Mouse (Mus musculus) kidney, adult 2 months (tissue): ENCODE results near the gene Kremen2. TPM values are rescaled to one million over a fixed set of nuclear protein-coding genes. Genes with fewer than 3 reads are reported as not detected.

Source experiments
- DNase-seq: peaks from one replicate; pipeline ENCODE4 v3.0.0; 2021
- H3K27ac ChIP-seq: fragments of 200-500 bp; 2 replicates; pipeline ENCODE4 v1.5.1; 2012; ENCODE audit warnings: low read depth, low read length, control low read depth, inconsistent platforms; ENCODE audit not compliant: insufficient read depth
- H3K27me3 ChIP-seq: fragments of 200-500 bp; replicated peaks from 2 replicates; pipeline ENCODE4 v1.6.1; 2012; ENCODE audit warnings: mild to moderate bottlenecking, moderate library complexity, low read length, inconsistent platforms; ENCODE audit not compliant: control insufficient read depth, insufficient read depth
- H3K36me3 ChIP-seq: fragments of 200-500 bp; 2 replicates; pipeline ENCODE4 v1.6.1; 2012; ENCODE audit warnings: mild to moderate bottlenecking, moderate library complexity, low read length, inconsistent platforms; ENCODE audit not compliant: control insufficient read depth, insufficient read depth
- H3K4me1 ChIP-seq: fragments of 200-500 bp; 2 replicates; pipeline ENCODE4 v1.6.1; 2011; ENCODE audit warnings: low read length; ENCODE audit not compliant: control insufficient read depth, insufficient read depth
- H3K4me3 ChIP-seq: fragments of 200-500 bp; 2 replicates; pipeline ENCODE4 v1.5.1; 2011; ENCODE audit warnings: mild to moderate bottlenecking, low read depth, low read length, control low read depth; ENCODE audit not compliant: insufficient read depth
- CTCF ChIP-seq: fragments of 200-500 bp; conservative IDR thresholded peaks from 2 replicates; pipeline ENCODE4 v1.5.1; 2011; ENCODE audit warnings: low read depth, mild to moderate bottlenecking, control low read depth, low read length, moderate library complexity, mixed read lengths; ENCODE audit not compliant: insufficient read depth, insufficient read length
- POLR2A ChIP-seq: fragments of 200-500 bp; IDR thresholded peaks from one replicate; pipeline ENCODE4 v1.6.1; 2011; ENCODE audit warnings: low read depth, low read length, control low read depth
- WGBS: fragments of 180-500 bp; shearing (Covaris S2); methylation state at CpG from one replicate; pipeline ENCODE4 v1.1.7; 2018; 5-methylcytosine and 5-hydroxymethylcytosine counted together
- polyA plus RNA-seq: library from polyadenylated mRNA; depleted of rRNA; stranded (reverse); fragments of >200 nt; gene quantifications from 2 replicates; pipeline ENCODE4 v1.2.3, GENCODE M21; 2012; rRNA removed

The Kremen2 gene
- polyA plus RNA-seq, 1 experiment = 0.17 TPM

DNA sequence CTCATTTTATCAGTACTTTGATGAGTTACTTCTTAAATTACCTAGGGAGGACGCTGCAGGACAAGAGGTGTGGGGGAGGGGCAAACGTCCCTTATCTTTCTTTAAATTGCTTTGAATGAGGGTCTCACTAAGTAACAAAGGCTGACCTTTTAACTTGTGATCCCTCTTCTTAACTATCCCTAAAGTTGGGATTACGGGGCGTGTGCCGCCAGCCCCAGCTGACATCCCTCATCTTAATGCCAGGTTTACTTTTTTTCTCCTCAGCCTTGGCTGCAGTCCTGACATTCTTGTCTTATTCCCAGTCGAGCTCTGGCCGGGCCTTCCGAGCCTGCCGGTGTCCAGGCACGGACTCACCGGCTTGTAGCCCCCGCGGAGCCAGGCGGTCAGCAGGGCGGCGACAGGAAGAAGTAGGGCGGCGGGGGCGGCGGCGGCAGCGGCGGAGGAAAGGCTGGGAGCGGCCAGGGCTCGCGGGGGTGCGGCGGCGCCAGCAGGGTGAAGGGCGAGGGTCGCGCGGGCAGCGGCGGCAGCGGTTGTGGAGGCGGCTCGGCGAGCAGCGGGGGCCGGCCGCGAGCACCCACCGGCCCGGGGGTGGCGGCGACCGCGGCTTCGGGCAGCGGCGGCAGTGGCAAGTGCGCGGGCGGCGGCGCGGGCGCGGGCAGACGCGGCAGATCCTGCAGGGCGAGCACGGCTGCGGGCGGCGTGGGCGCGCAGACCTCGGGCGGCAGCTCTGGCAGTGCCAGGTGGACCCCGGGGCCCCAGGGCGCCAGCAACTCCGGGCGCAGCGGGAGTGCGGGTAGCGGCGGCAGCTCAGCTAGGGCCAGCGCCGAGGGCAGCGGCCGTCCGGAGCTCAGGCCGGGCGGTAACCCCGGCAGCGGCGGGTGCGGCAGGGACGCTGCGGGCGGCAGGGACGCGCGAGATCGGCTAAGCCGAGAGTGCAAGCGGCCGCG is 46.2 kb downstream of the Kremen2 start:
- peak; percentile 63 for DNase-seq
- peak overlapping the region; percentile 52 for H3K4me3 ChIP-seq
- no peak for TF ChIP-seq CTCF
- TF ChIP-seq POLR2A = no peak
- H3K27ac ChIP-seq = no peak overlapping the region
- H3K4me1 ChIP-seq = no peaks in the 10 kb centered on the region; the same call in 1 of the 2 replicates
- no peaks in the 10 kb centered on the region for H3K27me3 ChIP-seq
- WGBS = under 1% methylated on average over 101 of the region's 101 CpGs
- no peaks in the 10 kb centered on the region for H3K36me3 ChIP-seq

- TF ChIP-seq CTCF (no peak), POLR2A (no peak)
- Histone ChIP-seq H3K4me1 (no peaks in the 10 kb centered on the region; the same call in 1 of the 2 replicates), H3K27ac (no peak overlapping the region), H3K36me3 (no peaks in the 10 kb centered on the region), H3K4me3 (no peak overlapping the region), H3K27me3 (no peaks in the 10 kb centered on the region)
- 71% methylated on average over 3 of the region's 3 CpGs for WGBS
- DNase-seq = no peak
These were observed 49.8 kb downstream of the Kremen2 start for GRCm38 (mm10) chr17:23695801-23696200.

DNA sequence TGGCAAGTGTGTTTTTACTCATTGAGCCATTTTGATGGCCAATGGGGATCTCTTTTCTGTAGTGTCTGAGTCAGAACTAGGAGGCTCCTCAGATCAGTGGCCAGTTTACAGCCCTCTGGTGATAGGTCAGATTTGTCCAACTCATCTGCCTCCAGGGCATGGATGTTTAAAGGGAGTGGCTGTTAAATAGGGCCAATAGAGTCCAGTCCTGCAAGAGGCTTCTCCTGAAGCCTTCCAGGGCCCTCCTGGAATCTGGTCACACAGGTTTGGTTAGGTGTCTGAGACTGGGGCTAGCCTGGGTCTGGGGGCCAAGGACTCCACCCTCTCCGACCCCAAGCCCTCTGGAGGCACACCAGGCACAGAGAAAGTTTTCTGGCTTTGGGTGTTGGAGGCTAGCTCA is 51.1 kb downstream of the Kremen2 start:
- no peaks in the 10 kb centered on the region for H3K27me3 ChIP-seq
- 81% methylated on average over 1 of the region's 1 CpGs for WGBS
- H3K36me3 ChIP-seq = no peaks in the 10 kb centered on the region
- H3K4me3 ChIP-seq = no peak overlapping the region
- H3K4me1 ChIP-seq = no peaks in the 10 kb centered on the region; the same call in 1 of the 2 replicates
- TF ChIP-seq POLR2A = no peak
- TF ChIP-seq CTCF = no peak
- no peak for DNase-seq
- H3K27ac ChIP-seq = no peak overlapping the region

Other genes starting within 250 kb of the Kremen2 start
- gene Zfp213, start 181.6 kb downstream of the Kremen2 start, polyA plus RNA-seq = 12.0 and 14.9 TPM in 2 replicates
- gene Zfp13, start 146.3 kb downstream of the Kremen2 start, polyA plus RNA-seq = 7.9 and 9.8 TPM in 2 replicates
- gene Zscan10, start 145.0 kb downstream of the Kremen2 start, polyA plus RNA-seq = 0.11 TPM in 1 of 2 replicates, not detected in the other
- 0.18 and 0.38 TPM in 2 replicates for gene Mmp25, start 100.6 kb downstream of the Kremen2 start, polyA plus RNA-seq
- 1.7 TPM in 2 replicates for gene Bicdl2, start 85.3 kb downstream of the Kremen2 start, polyA plus RNA-seq
- gene Hcfc1r1, start 72.2 kb downstream of the Kremen2 start, polyA plus RNA-seq = 367 and 378 TPM in 2 replicates
- 14.2 and 15.7 TPM in 2 replicates for gene Thoc6, start 72.0 kb downstream of the Kremen2 start, polyA plus RNA-seq
- 10.0 and 14.4 TPM in 2 replicates for gene Tnfrsf12a, start 68.4 kb downstream of the Kremen2 start, polyA plus RNA-seq
- gene Cldn6, start 66.6 kb downstream of the Kremen2 start, polyA plus RNA-seq = 2.5 and 2.6 TPM in 2 replicates
- gene Cldn9, start 61.8 kb downstream of the Kremen2 start, polyA plus RNA-seq = 0.14 and 0.45 TPM in 2 replicates
- gene 1520401A03Rik, start 23.1 kb downstream of the Kremen2 start, polyA plus RNA-seq = 0.05 TPM in 1 of 2 replicates, not detected in the other
- 4.1 and 5.2 TPM in 2 replicates for gene Pkmyt1, start 19.5 kb downstream of the Kremen2 start, polyA plus RNA-seq
- gene Paqr4, start 5.0 kb downstream of the Kremen2 start, polyA plus RNA-seq = 9.7 and 10.8 TPM in 2 replicates
- 41.7 and 45.2 TPM in 2 replicates for gene Flywch1, start 25.8 kb upstream of the Kremen2 start, polyA plus RNA-seq
- gene Flywch2, start 40.2 kb upstream of the Kremen2 start, polyA plus RNA-seq = 9.3 and 12.2 TPM in 2 replicates
- 394 and 443 TPM in 2 replicates for gene Srrm2, start 44.7 kb upstream of the Kremen2 start, polyA plus RNA-seq
- gene Elob, start 83.3 kb upstream of the Kremen2 start, polyA plus RNA-seq = 687 and 762 TPM in 2 replicates
- gene Prss33, start 90.2 kb upstream of the Kremen2 start, polyA plus RNA-seq = not detected in 2 replicates
- gene Prss32, start 98.0 kb upstream of the Kremen2 start, polyA plus RNA-seq = not detected in 2 replicates
- 0.08 and 0.16 TPM in 2 replicates for gene Prss41, start 98.3 kb upstream of the Kremen2 start, polyA plus RNA-seq
- 0.14 TPM in 2 replicates for gene Prss21, start 122.2 kb upstream of the Kremen2 start, polyA plus RNA-seq
- not detected in 2 replicates for gene Dcpp1, start 135.0 kb upstream of the Kremen2 start, polyA plus RNA-seq
- gene Dcpp2, start 135.0 kb upstream of the Kremen2 start, polyA plus RNA-seq = not detected in 2 replicates
- gene Dcpp3, start 171.6 kb upstream of the Kremen2 start, polyA plus RNA-seq = not detected in 2 replicates
- not detected in 2 replicates for gene Sbp, start 195.8 kb upstream of the Kremen2 start, polyA plus RNA-seq
- not detected in 2 replicates for gene Sbpl, start 209.4 kb upstream of the Kremen2 start, polyA plus RNA-seq
- gene Prss30, start 234.7 kb upstream of the Kremen2 start, polyA plus RNA-seq = 0.71 and 0.95 TPM in 2 replicates